14 mouse cellular contexts compared by ENCODE assay signal in genomic region chr2:119249592-119250061, GRCm38 (mm10). TPM values are rescaled to one million over a fixed set of nuclear protein-coding genes. Genes with fewer than 3 reads are reported as not detected.
DNase-seq lines count a peak whose midpoint lies in the region; ATAC-seq and TF ChIP-seq lines count a peak whose summit lies in the region.
"Had no signal": no experiment of that assay in that cellular context is flagged by ENCODE, and none has a peak within 500 bp of the region (broad histone marks: within the 10 kb centered on the region; RNA-seq: fewer than 3 reads in every experiment).

No protein-coding gene starts in this region.

- no peak overlapping the region for H3K4me3 ChIP-seq in hindbrain, postnatal 0 days (ENCODE audit: low read length)
- H3K4me3 ChIP-seq in hindbrain, embryonic 10.5 days = no peak overlapping the region
- H3K4me3 ChIP-seq in kidney, embryonic 16.5 days (ENCODE audit: low read length) = no peak overlapping the region
- no peak overlapping the region for H3K4me3 ChIP-seq in forebrain, embryonic 13.5 days
- no peak overlapping the region for H3K4me3 ChIP-seq in embryonic facial prominence, embryonic 10.5 days

- H3K4me1 ChIP-seq in hindbrain, postnatal 0 days (ENCODE audit: insufficient read depth, low read length) = no peaks in the 10 kb centered on the region
- 0 out of 2 replicates have a peak, but pooled peaks cover 11% of the 10 kb centered on the region for H3K4me1 ChIP-seq in hindbrain, embryonic 10.5 days (replicated peaks)
- H3K4me1 ChIP-seq in kidney, embryonic 16.5 days (ENCODE audit: insufficient read depth, low read length) = peaks cover 3% of the 10 kb centered on the region; the same call in 1 of the 2 replicates
- H3K4me1 ChIP-seq in forebrain, embryonic 13.5 days = peaks cover 3% of the 10 kb centered on the region; the same call in 1 of the 2 replicates
- H3K4me1 ChIP-seq in embryonic facial prominence, embryonic 10.5 days = peaks cover 12% of the 10 kb centered on the region

- DNase-seq in hindbrain, postnatal 0 days (ENCODE audit: low spot score) = no peak
- DNase-seq in hindbrain, embryonic 10.5 days (ENCODE audit: low spot score) = no peak
- peak; percentile 39 to 57 for DNase-seq in lung, postnatal 4 days
- no peak for DNase-seq in embryonic facial prominence, embryonic 10.5 days (ENCODE audit: low spot score)
- no peak for DNase-seq in left cerebral cortex, postnatal 25 days (ENCODE audit: low spot score in 2 of 2)
- DNase-seq: cerebellum, adult 11 months; heart, postnatal 36 days had no signal

- peaks cover 5% of the 10 kb centered on the region; the same call in 1 of the 2 replicates for H3K27me3 ChIP-seq in hindbrain, postnatal 0 days (ENCODE audit: insufficient read depth, low read length)
- H3K27me3 ChIP-seq in hindbrain, embryonic 10.5 days (ENCODE audit: insufficient read depth, poor library complexity, severe bottlenecking) = peaks cover 13% of the 10 kb centered on the region
- H3K27me3 ChIP-seq in kidney, embryonic 16.5 days (ENCODE audit: insufficient read depth, low read length) = peaks cover 12% of the 10 kb centered on the region
- peaks cover 15% of the 10 kb centered on the region; the same call in 1 of the 2 replicates for H3K27me3 ChIP-seq in forebrain, embryonic 13.5 days
- H3K27me3 ChIP-seq in embryonic facial prominence, embryonic 10.5 days (replicated peaks; ENCODE audit: low read depth, poor library complexity, severe bottlenecking) = peaks cover 13% of the 10 kb centered on the region; the same call in 1 of the 2 replicates

- no peaks in the 10 kb centered on the region for H3K9me3 ChIP-seq in hindbrain, postnatal 0 days (ENCODE audit: low read length)
- H3K9me3 ChIP-seq in hindbrain, embryonic 10.5 days = no peaks in the 10 kb centered on the region
- no peaks in the 10 kb centered on the region for H3K9me3 ChIP-seq in kidney, embryonic 16.5 days (ENCODE audit: low read length)
- H3K9me3 ChIP-seq in forebrain, embryonic 13.5 days (replicated peaks) = no peaks in the 10 kb centered on the region
- H3K9me3 ChIP-seq in embryonic facial prominence, embryonic 10.5 days = no peaks in the 10 kb centered on the region

- intact Hi-C loops in left cerebral cortex, postnatal 25 days (cut with DNase I) = loop anchor here (1.0 kb wide), 1 partner anchor 39 kb away; the partner anchor contains the start of gene Vps18

- H3K4me2 ChIP-seq in hindbrain, postnatal 0 days (ENCODE audit: low read depth, low read length) = no peak overlapping the region
- H3K4me2 ChIP-seq in kidney, embryonic 16.5 days (replicated peaks; ENCODE audit: low read depth, low read length) = no peak overlapping the region
- H3K4me2 ChIP-seq in forebrain, embryonic 13.5 days = no peak overlapping the region
- H3K4me2 ChIP-seq: liver, embryonic 11.5 days had no signal

- no peaks in the 10 kb centered on the region for H3K36me3 ChIP-seq in hindbrain, postnatal 0 days (ENCODE audit: insufficient read depth, low read length)
- no peaks in the 10 kb centered on the region for H3K36me3 ChIP-seq in hindbrain, embryonic 10.5 days
- no peaks in the 10 kb centered on the region for H3K36me3 ChIP-seq in kidney, embryonic 16.5 days (ENCODE audit: insufficient read depth, low read length)
- no peaks in the 10 kb centered on the region for H3K36me3 ChIP-seq in forebrain, embryonic 13.5 days (ENCODE audit: poor library complexity, severe bottlenecking)
- 0 out of 2 replicates have a peak, but pooled peaks cover 4% of the 10 kb centered on the region for H3K36me3 ChIP-seq in embryonic facial prominence, embryonic 10.5 days (replicated peaks)

- no peak overlapping the region for H3K9ac ChIP-seq in hindbrain, postnatal 0 days (replicated peaks; ENCODE audit: low read length)
- no peak overlapping the region for H3K9ac ChIP-seq in kidney, embryonic 16.5 days (replicated peaks; ENCODE audit: low read length)
- no peak overlapping the region for H3K9ac ChIP-seq in forebrain, embryonic 13.5 days

- WGBS in hindbrain, postnatal 0 days = 70% methylated on average over 4 of the region's 4 CpGs
- 78% methylated on average over 4 of the region's 4 CpGs for WGBS in hindbrain, embryonic 10.5 days
- 67% methylated on average over 4 of the region's 4 CpGs for WGBS in kidney, embryonic 16.5 days
- 71% methylated on average over 4 of the region's 4 CpGs for WGBS in forebrain, embryonic 13.5 days
- WGBS in embryonic facial prominence, embryonic 10.5 days = 68% methylated on average over 4 of the region's 4 CpGs

- 0 out of 2 replicates have a peak, but pooled peaks have one; percentile 16 for ATAC-seq in hindbrain, postnatal 0 days
- ATAC-seq in common myeloid progenitor, adult 5-6 weeks (replicated peaks; ENCODE audit: low read depth, poor library complexity, severe bottlenecking) = 0 out of 2 replicates have a peak, but pooled peaks have one; percentile 15
- ATAC-seq in kidney, embryonic 16.5 days (ENCODE audit: low FRiP score, low TSS enrichment) = 0 out of 2 replicates have a peak, but pooled peaks have one; percentile 36
- ATAC-seq in forebrain, embryonic 13.5 days = no peak

- H3K27ac ChIP-seq in hindbrain, postnatal 0 days = no peak overlapping the region
- no peak overlapping the region for H3K27ac ChIP-seq in hindbrain, embryonic 10.5 days
- H3K27ac ChIP-seq in kidney, embryonic 16.5 days (ENCODE audit: low read length) = no peak overlapping the region
- no peak overlapping the region for H3K27ac ChIP-seq in forebrain, embryonic 13.5 days
- no peak overlapping the region for H3K27ac ChIP-seq in embryonic facial prominence, embryonic 10.5 days (replicated peaks)

- TF ChIP-seq CTCF in hindbrain, postnatal 0 days (IDR thresholded peaks at IDR 0.05; ENCODE audit: low read depth) = no peak

RNA-seq across cellular contexts. Expression of gene Spint1, which starts 12.5 kb away (rescaled TPM):
- 3.0 and 3.7 TPM in 2 replicates for total RNA-seq in hindbrain, postnatal 0 days (2014; rRNA removed)
- 1.1 and 1.2 TPM in 2 replicates for polyA plus RNA-seq in hindbrain, postnatal 0 days (2015; fragmentation: Nextera tagmentation; extraction: Ambion mirVana)
- polyA plus RNA-seq in hindbrain, embryonic 10.5 days (2016; fragmentation: Nextera tagmentation; extraction: Ambion mirVana) = 5.4 and 8.2 TPM in 2 replicates
- total RNA-seq in common myeloid progenitor, adult 5-6 weeks (2017) = 0.18 TPM in 1 of 2 replicates, not detected in the other
- 48.9 and 49.4 TPM in 2 replicates for polyA plus RNA-seq in kidney, embryonic 16.5 days (2015; fragmentation: Nextera tagmentation; extraction: Ambion mirVana)
- polyA plus RNA-seq in forebrain, embryonic 13.5 days (2015; fragmentation: Nextera tagmentation; extraction: Ambion mirVana) = 0.26 and 0.52 TPM in 2 replicates
- polyA plus RNA-seq in embryonic facial prominence, embryonic 10.5 days (2016; fragmentation: Nextera tagmentation; extraction: Ambion mirVana) = 11.1 and 11.4 TPM in 2 replicates
- total RNA-seq in left cerebral cortex, postnatal 25 days (2021) = 1 to 10 TPM; 1.3 to 1.4 TPM
- total RNA-seq: heart, postnatal 36 days; MEL had no signal

RNA-seq across cellular contexts. Expression of gene Ppp1r14d, which starts 19.9 kb away (rescaled TPM):
- total RNA-seq in hindbrain, postnatal 0 days (2014; rRNA removed) = not detected in 2 replicates
- polyA plus RNA-seq in hindbrain, postnatal 0 days (2015; fragmentation: Nextera tagmentation; extraction: Ambion mirVana) = not detected in 2 replicates
- polyA plus RNA-seq in hindbrain, embryonic 10.5 days (2016; fragmentation: Nextera tagmentation; extraction: Ambion mirVana) = not detected in 2 replicates
- total RNA-seq in common myeloid progenitor, adult 5-6 weeks (2017) = not detected in 2 replicates
- polyA plus RNA-seq in kidney, embryonic 16.5 days (2015; fragmentation: Nextera tagmentation; extraction: Ambion mirVana) = 1.0 and 1.2 TPM in 2 replicates
- polyA plus RNA-seq in forebrain, embryonic 13.5 days (2015; fragmentation: Nextera tagmentation; extraction: Ambion mirVana) = not detected in 2 replicates
- polyA plus RNA-seq in embryonic facial prominence, embryonic 10.5 days (2016; fragmentation: Nextera tagmentation; extraction: Ambion mirVana) = 0.20 TPM in 2 replicates
- not detected for total RNA-seq in left cerebral cortex, postnatal 25 days (2021)
- total RNA-seq: heart, postnatal 36 days; left cerebral cortex, adult 8-10 months; MEL had no signal
- polyA plus RNA-seq: liver, embryonic 11.5 days; neural tube, embryonic 11.5 days had no signal

RNA-seq across cellular contexts. Expression of gene Rhov, which starts 21.4 kb away (rescaled TPM):
- total RNA-seq in hindbrain, postnatal 0 days (2014; rRNA removed) = 28.3 and 28.4 TPM in 2 replicates
- polyA plus RNA-seq in hindbrain, postnatal 0 days (2015; fragmentation: Nextera tagmentation; extraction: Ambion mirVana) = 31.8 and 32.6 TPM in 2 replicates
- polyA plus RNA-seq in hindbrain, embryonic 10.5 days (2016; fragmentation: Nextera tagmentation; extraction: Ambion mirVana) = 1.2 and 3.8 TPM in 2 replicates
- total RNA-seq in common myeloid progenitor, adult 5-6 weeks (2017) = 0.05 TPM in 1 of 2 replicates, not detected in the other
- polyA plus RNA-seq in kidney, embryonic 16.5 days (2015; fragmentation: Nextera tagmentation; extraction: Ambion mirVana) = 1.8 and 2.3 TPM in 2 replicates
- 6.2 and 8.0 TPM in 2 replicates for polyA plus RNA-seq in forebrain, embryonic 13.5 days (2015; fragmentation: Nextera tagmentation; extraction: Ambion mirVana)
- 0.74 and 2.5 TPM in 2 replicates for polyA plus RNA-seq in embryonic facial prominence, embryonic 10.5 days (2016; fragmentation: Nextera tagmentation; extraction: Ambion mirVana)
- 1 to 10 TPM; 7.9 to 9.0 TPM for total RNA-seq in left cerebral cortex, postnatal 25 days (2021)
- total RNA-seq: heart, postnatal 36 days; MEL had no signal
- polyA plus RNA-seq: liver, embryonic 11.5 days had no signal

RNA-seq across cellular contexts. Expression of gene Vps18, which starts 38.9 kb away (rescaled TPM):
- total RNA-seq in hindbrain, postnatal 0 days (2014; rRNA removed) = 32.7 and 34.0 TPM in 2 replicates
- polyA plus RNA-seq in hindbrain, postnatal 0 days (2015; fragmentation: Nextera tagmentation; extraction: Ambion mirVana) = 18.3 and 20.5 TPM in 2 replicates
- polyA plus RNA-seq in hindbrain, embryonic 10.5 days (2016; fragmentation: Nextera tagmentation; extraction: Ambion mirVana) = 23.1 and 26.7 TPM in 2 replicates
- 12.8 and 22.5 TPM in 2 replicates for total RNA-seq in common myeloid progenitor, adult 5-6 weeks (2017)
- 23.0 and 23.1 TPM in 2 replicates for polyA plus RNA-seq in kidney, embryonic 16.5 days (2015; fragmentation: Nextera tagmentation; extraction: Ambion mirVana)
- polyA plus RNA-seq in forebrain, embryonic 13.5 days (2015; fragmentation: Nextera tagmentation; extraction: Ambion mirVana) = 21.2 and 23.5 TPM in 2 replicates
- 23.1 and 25.1 TPM in 2 replicates for polyA plus RNA-seq in embryonic facial prominence, embryonic 10.5 days (2016; fragmentation: Nextera tagmentation; extraction: Ambion mirVana)
- total RNA-seq in left cerebral cortex, postnatal 25 days (2021) = 10 to 100 TPM; 48.4 to 48.9 TPM

RNA-seq across cellular contexts. Expression of gene Dnajc17, which starts 41.0 kb away (rescaled TPM):
- total RNA-seq in hindbrain, postnatal 0 days (2014; rRNA removed) = 3.0 and 7.1 TPM in 2 replicates
- polyA plus RNA-seq in hindbrain, postnatal 0 days (2015; fragmentation: Nextera tagmentation; extraction: Ambion mirVana) = 20.3 and 21.9 TPM in 2 replicates
- 22.9 and 24.9 TPM in 2 replicates for polyA plus RNA-seq in hindbrain, embryonic 10.5 days (2016; fragmentation: Nextera tagmentation; extraction: Ambion mirVana)
- 41.5 and 46.6 TPM in 2 replicates for total RNA-seq in common myeloid progenitor, adult 5-6 weeks (2017)
- polyA plus RNA-seq in kidney, embryonic 16.5 days (2015; fragmentation: Nextera tagmentation; extraction: Ambion mirVana) = 21.0 and 21.6 TPM in 2 replicates
- polyA plus RNA-seq in forebrain, embryonic 13.5 days (2015; fragmentation: Nextera tagmentation; extraction: Ambion mirVana) = 25.0 and 25.2 TPM in 2 replicates
- 25.2 and 25.4 TPM in 2 replicates for polyA plus RNA-seq in embryonic facial prominence, embryonic 10.5 days (2016; fragmentation: Nextera tagmentation; extraction: Ambion mirVana)
- 10 to 100 TPM; 16.4 to 18.5 TPM for total RNA-seq in left cerebral cortex, postnatal 25 days (2021)

Comparison
In these comparisons a context has a peak if more than half of its experiments do, and no peak if none do; other contexts are left out.
1. DNase-seq: peak in lung, postnatal 4 days (2 of 2); none in hindbrain, postnatal 0 days (single experiment), hindbrain, embryonic 10.5 days (single experiment), embryonic facial prominence, embryonic 10.5 days (single experiment) and left cerebral cortex, postnatal 25 days (0 of 2).